Mouse (Mus musculus): ENCODE data around the gene Rasl10a. TPM values are rescaled to one million over a fixed set of nuclear protein-coding genes. Genes with fewer than 3 reads are reported as not detected.

Gene Rasl10a
- polyA plus RNA-seq, 1 experiment = 4.4 TPM

GRCm38 (mm10) chr11:5055945-5056938 is 1.7 kb upstream of the Rasl10a start:
- Histone ChIP-seq H3K4me1 (ENCODE audit: control insufficient read depth, insufficient read depth, low read length) (peaks cover 13% of the 10 kb centered on the region), H3K27ac (ENCODE audit: insufficient read depth, low read length) (no peak overlapping the region), H3K36me3 (ENCODE audit: control insufficient read depth, insufficient read depth, low read length, poor library complexity, severe bottlenecking) (no peaks in the 10 kb centered on the region), H3K9ac (ENCODE audit: low read depth, poor library complexity, severe bottlenecking) (0 out of 2 replicates have a peak overlapping the region, but pooled peaks have one; percentile 24), H3K27me3 (ENCODE audit: control insufficient read depth, insufficient read depth, low read length, poor library complexity, severe bottlenecking) (0 out of 2 replicates have a peak, but pooled peaks cover 3% of the 10 kb centered on the region), H3K4me3 (ENCODE audit: low read depth, low read length) (no peak overlapping the region), H3K9me3 (replicated peaks; ENCODE audit: control insufficient read depth, insufficient read depth, low read length, poor library complexity, severe bottlenecking) (no peaks in the 10 kb centered on the region)
- TF ChIP-seq EP300 (IDR thresholded peaks at IDR 0.05; ENCODE audit: insufficient read depth, low read depth, low read length) (no peak), CTCF (IDR thresholded peaks at IDR 0.05; ENCODE audit: low read depth, low read length) (no peak), POLR2A (IDR thresholded peaks at IDR 0.05; ENCODE audit: insufficient read depth, low read length) (no peak)

- Histone ChIP-seq H3K4me1 (ENCODE audit: control insufficient read depth, insufficient read depth, low read length) (peaks cover 13% of the 10 kb centered on the region), H3K4me3 (ENCODE audit: low read depth, low read length) (no peak overlapping the region), H3K9me3 (replicated peaks; ENCODE audit: control insufficient read depth, insufficient read depth, low read length, poor library complexity, severe bottlenecking) (no peaks in the 10 kb centered on the region), H3K27me3 (ENCODE audit: control insufficient read depth, insufficient read depth, low read length, poor library complexity, severe bottlenecking) (0 out of 2 replicates have a peak, but pooled peaks cover 3% of the 10 kb centered on the region), H3K36me3 (ENCODE audit: control insufficient read depth, insufficient read depth, low read length, poor library complexity, severe bottlenecking) (no peaks in the 10 kb centered on the region), H3K9ac (ENCODE audit: low read depth, poor library complexity, severe bottlenecking) (no peak overlapping the region), H3K27ac (ENCODE audit: insufficient read depth, low read length) (no peak overlapping the region)
- TF ChIP-seq EP300 (IDR thresholded peaks at IDR 0.05; ENCODE audit: insufficient read depth, low read depth, low read length) = no peak
- no peak for TF ChIP-seq POLR2A (IDR thresholded peaks at IDR 0.05; ENCODE audit: insufficient read depth, low read length)
These were observed 864 bp upstream of the Rasl10a start for GRCm38 (mm10) chr11:5057064-5057463.

- TF ChIP-seq EP300 (IDR thresholded peaks at IDR 0.05; ENCODE audit: insufficient read depth, low read depth, low read length) = no peak
- TF ChIP-seq POLR2A (IDR thresholded peaks at IDR 0.05; ENCODE audit: insufficient read depth, low read length) = no peak
- TF ChIP-seq CTCF (IDR thresholded peaks at IDR 0.05; ENCODE audit: low read depth, low read length) = no peak
- H3K9ac ChIP-seq (ENCODE audit: low read depth, poor library complexity, severe bottlenecking) = peak overlapping the region; percentile 62
- H3K36me3 ChIP-seq (ENCODE audit: control insufficient read depth, insufficient read depth, low read length, poor library complexity, severe bottlenecking) = no peaks in the 10 kb centered on the region
- peaks cover 12% of the 10 kb centered on the region for H3K4me1 ChIP-seq (ENCODE audit: control insufficient read depth, insufficient read depth, low read length)
- no peak overlapping the region for H3K27ac ChIP-seq (ENCODE audit: insufficient read depth, low read length)
- 0 out of 2 replicates have a peak, but pooled peaks cover 3% of the 10 kb centered on the region for H3K27me3 ChIP-seq (ENCODE audit: control insufficient read depth, insufficient read depth, low read length, poor library complexity, severe bottlenecking)
- peak overlapping the region; percentile 64 for H3K4me3 ChIP-seq (ENCODE audit: low read depth, low read length)
- H3K9me3 ChIP-seq (replicated peaks; ENCODE audit: control insufficient read depth, insufficient read depth, low read length, poor library complexity, severe bottlenecking) = no peaks in the 10 kb centered on the region
These were observed 430 bp upstream of the Rasl10a start for GRCm38 (mm10) chr11:5057541-5057855.

- Histone ChIP-seq H3K36me3 (ENCODE audit: control insufficient read depth, insufficient read depth, low read length, poor library complexity, severe bottlenecking) (no peaks in the 10 kb centered on the region), H3K27me3 (ENCODE audit: control insufficient read depth, insufficient read depth, low read length, poor library complexity, severe bottlenecking) (0 out of 2 replicates have a peak, but pooled peaks cover 3% of the 10 kb centered on the region), H3K27ac (ENCODE audit: insufficient read depth, low read length) (no peak overlapping the region), H3K4me3 (ENCODE audit: low read depth, low read length) (no peak overlapping the region), H3K9ac (ENCODE audit: low read depth, poor library complexity, severe bottlenecking) (no peak overlapping the region), H3K4me1 (ENCODE audit: control insufficient read depth, insufficient read depth, low read length) (peaks cover 14% of the 10 kb centered on the region), H3K9me3 (replicated peaks; ENCODE audit: control insufficient read depth, insufficient read depth, low read length, poor library complexity, severe bottlenecking) (no peaks in the 10 kb centered on the region)
- TF ChIP-seq CTCF (IDR thresholded peaks at IDR 0.05; ENCODE audit: low read depth, low read length) (no peak), POLR2A (IDR thresholded peaks at IDR 0.05; ENCODE audit: insufficient read depth, low read length) (no peak), EP300 (IDR thresholded peaks at IDR 0.05; ENCODE audit: insufficient read depth, low read depth, low read length) (no peak)
These were observed 855 bp downstream of the Rasl10a start for GRCm38 (mm10) chr11:5058783-5059182.

- H3K9ac ChIP-seq (ENCODE audit: low read depth, poor library complexity, severe bottlenecking) = no peak overlapping the region
- H3K9me3 ChIP-seq (replicated peaks; ENCODE audit: control insufficient read depth, insufficient read depth, low read length, poor library complexity, severe bottlenecking) = no peaks in the 10 kb centered on the region
- H3K4me1 ChIP-seq (ENCODE audit: control insufficient read depth, insufficient read depth, low read length) = peaks cover 11% of the 10 kb centered on the region
- H3K4me3 ChIP-seq (ENCODE audit: low read depth, low read length) = no peak overlapping the region
- TF ChIP-seq POLR2A (IDR thresholded peaks at IDR 0.05; ENCODE audit: insufficient read depth, low read length) (no peak), EP300 (IDR thresholded peaks at IDR 0.05; ENCODE audit: insufficient read depth, low read depth, low read length) (no peak), CTCF (IDR thresholded peaks at IDR 0.05; ENCODE audit: low read depth, low read length) (no peak)
- 0 out of 2 replicates have a peak, but pooled peaks cover 3% of the 10 kb centered on the region for H3K27me3 ChIP-seq (ENCODE audit: control insufficient read depth, insufficient read depth, low read length, poor library complexity, severe bottlenecking)
- H3K36me3 ChIP-seq (ENCODE audit: control insufficient read depth, insufficient read depth, low read length, poor library complexity, severe bottlenecking) = no peaks in the 10 kb centered on the region
- H3K27ac ChIP-seq (ENCODE audit: insufficient read depth, low read length) = no peak overlapping the region
These were observed 1.3 kb downstream of the Rasl10a start for GRCm38 (mm10) chr11:5059230-5059629.

- H3K27ac ChIP-seq (ENCODE audit: insufficient read depth, low read length) = no peak overlapping the region
- H3K27me3 ChIP-seq (ENCODE audit: control insufficient read depth, insufficient read depth, low read length, poor library complexity, severe bottlenecking) = 0 out of 2 replicates have a peak, but pooled peaks cover 3% of the 10 kb centered on the region
- no peaks in the 10 kb centered on the region for H3K36me3 ChIP-seq (ENCODE audit: control insufficient read depth, insufficient read depth, low read length, poor library complexity, severe bottlenecking)
- no peak overlapping the region for H3K9ac ChIP-seq (ENCODE audit: low read depth, poor library complexity, severe bottlenecking)
- peaks cover 10% of the 10 kb centered on the region for H3K4me1 ChIP-seq (ENCODE audit: control insufficient read depth, insufficient read depth, low read length)
- TF ChIP-seq EP300 (IDR thresholded peaks at IDR 0.05; ENCODE audit: insufficient read depth, low read depth, low read length) = peak; percentile 60; the same call in 1 of the 2 replicates
- TF ChIP-seq POLR2A (IDR thresholded peaks at IDR 0.05; ENCODE audit: insufficient read depth, low read length) = no peak
- peak; percentile 99 for TF ChIP-seq CTCF (IDR thresholded peaks at IDR 0.05; ENCODE audit: low read depth, low read length)
- no peaks in the 10 kb centered on the region for H3K9me3 ChIP-seq (replicated peaks; ENCODE audit: control insufficient read depth, insufficient read depth, low read length, poor library complexity, severe bottlenecking)
- no peak overlapping the region for H3K4me3 ChIP-seq (ENCODE audit: low read depth, low read length)
These were observed 1.8 kb downstream of the Rasl10a start for GRCm38 (mm10) chr11:5059704-5060156.

Data from ES-Bruce4 (cell line).